Mouse (Mus musculus) hindbrain, embryonic 15.5 days (tissue): ENCODE data around the gene Kcnk10. TPM values are rescaled to one million over a fixed set of nuclear protein-coding genes. Genes with fewer than 3 reads are reported as not detected.

Source experiments
- ATAC-seq: fragments of 200-750 bp; cut with Nextera tagmentation; 2 replicates; pipeline ENCODE4 v1.8.0; 2017; ENCODE audit warnings: low read depth, moderate number of reproducible peaks, moderate TSS enrichment; ENCODE audit not compliant: low FRiP score
- H3K27ac ChIP-seq: fragments of 300-500 bp; sonication (generic); replicated peaks from 2 replicates; pipeline ENCODE4 v1.5.1; 2015; ENCODE audit warnings: mild to moderate bottlenecking, inconsistent platforms
- H3K27me3 ChIP-seq: fragments of 300-500 bp; sonication (generic); 2 replicates; pipeline ENCODE4 v1.6.1; 2015; ENCODE audit warnings: control low read depth, inconsistent platforms
- H3K36me3 ChIP-seq: fragments of 300-500 bp; sonication (generic); 2 replicates; pipeline ENCODE4 v1.6.1; 2015; ENCODE audit warnings: control low read depth, inconsistent platforms
- H3K4me1 ChIP-seq: fragments of 300-500 bp; sonication (generic); replicated peaks from 2 replicates; pipeline ENCODE4 v1.6.1; 2015; ENCODE audit warnings: control low read depth, inconsistent platforms
- H3K4me2 ChIP-seq: fragments of 300-500 bp; sonication (generic); 2 replicates; pipeline ENCODE4 v1.6.1; 2015; ENCODE audit warnings: moderate library complexity, mild to moderate bottlenecking, inconsistent platforms
- H3K4me3 ChIP-seq: fragments of 300-500 bp; sonication (generic); 2 replicates; pipeline ENCODE4 v1.5.1; 2015; ENCODE audit warnings: mild to moderate bottlenecking, inconsistent platforms
- H3K9ac ChIP-seq: fragments of 300-500 bp; sonication (generic); 2 replicates; pipeline ENCODE4 v1.6.1; 2015; ENCODE audit warnings: inconsistent platforms
- H3K9me3 ChIP-seq: fragments of 300-500 bp; sonication (generic); 2 replicates; pipeline ENCODE4 v1.6.1; 2016; ENCODE audit warnings: control low read depth, inconsistent platforms
- WGBS: fragments of 180-500 bp; shearing (Covaris S2); methylation state at CpG from one replicate; pipeline ENCODE4 v1.1.7; 2015; 5-methylcytosine and 5-hydroxymethylcytosine counted together
- polyA plus RNA-seq: library from polyadenylated mRNA; unstranded; fragments of >200 nt; fragmentation: Nextera tagmentation; extraction: Ambion mirVana; gene quantifications from 2 replicates; pipeline ENCODE4 v1.2.1, GENCODE M21; 2015

Kcnk10 gene
- polyA plus RNA-seq, 1 experiment from 2014 or later: 34.8 TPM

- 53% methylated on average over 5 of the region's 5 CpGs for whole genome bisulfite sequencing
Measured at GRCm38 (mm10) chr12:98481048-98481447, 97.1 kb downstream of the Kcnk10 start.

GRCm38 (mm10) chr12:98477673-98478461 lies 100.2 kb downstream of the Kcnk10 start:
- no peaks in the 10 kb centered on the region for H3K27me3 ChIP-seq
- no peak overlapping the region for H3K4me2 ChIP-seq
- no peaks in the 10 kb centered on the region for H3K9me3 ChIP-seq
- peak; percentile 54 for ATAC-seq
- H3K36me3 ChIP-seq: no peaks in the 10 kb centered on the region
- H3K27ac ChIP-seq: peak overlapping the region; percentile 21; the same call in 1 of the 2 replicates
- no peak overlapping the region for H3K9ac ChIP-seq
- peaks cover 26% of the 10 kb centered on the region for H3K4me1 ChIP-seq
- 21% methylated on average over 8 of the region's 8 CpGs for WGBS
- no peak overlapping the region for H3K4me3 ChIP-seq

More at GRCm38 (mm10) chr12:98481048-98481447, 97.1 kb downstream of the Kcnk10 start:
- peak overlapping the region; percentile 1; the same call in 1 of the 2 replicates for H3K4me2 ChIP-seq
- ATAC-seq: no peak
- H3K27ac ChIP-seq: peak overlapping the region; percentile 63
- no peaks in the 10 kb centered on the region for H3K36me3 ChIP-seq
- H3K4me3 ChIP-seq: no peak overlapping the region
- H3K27me3 ChIP-seq: no peaks in the 10 kb centered on the region
- no peaks in the 10 kb centered on the region for H3K9me3 ChIP-seq
- H3K9ac ChIP-seq: no peak overlapping the region
- peaks cover 26% of the 10 kb centered on the region for H3K4me1 ChIP-seq

- 85% methylated on average over 5 of the region's 5 CpGs for whole genome bisulfite sequencing
- H3K36me3 ChIP-seq: no peaks in the 10 kb centered on the region
- no peak overlapping the region for H3K4me3 ChIP-seq
- no peaks in the 10 kb centered on the region for H3K27me3 ChIP-seq
- H3K9ac ChIP-seq: no peak overlapping the region
- H3K9me3 ChIP-seq: no peaks in the 10 kb centered on the region
- no peaks in the 10 kb centered on the region for H3K4me1 ChIP-seq
- no peak overlapping the region for H3K27ac ChIP-seq
- no peak for ATAC-seq
- H3K4me2 ChIP-seq: no peak overlapping the region
Measured at GRCm38 (mm10) chr12:98471232-98471631, 106.9 kb downstream of the Kcnk10 start.

GRCm38 (mm10) chr12:98470097-98470496 lies 108.0 kb downstream of the Kcnk10 start:
- WGBS: 91% methylated on average over 3 of the region's 3 CpGs
- no peaks in the 10 kb centered on the region for H3K27me3 ChIP-seq
- no peaks in the 10 kb centered on the region for H3K9me3 ChIP-seq
- H3K4me1 ChIP-seq: no peaks in the 10 kb centered on the region
- no peak for ATAC-seq
- H3K4me3 ChIP-seq: no peak overlapping the region
- H3K36me3 ChIP-seq: no peaks in the 10 kb centered on the region
- H3K9ac ChIP-seq: no peak overlapping the region
- no peak overlapping the region for H3K4me2 ChIP-seq
- no peak overlapping the region for H3K27ac ChIP-seq

GRCm38 (mm10) chr12:98467793-98468192 lies 110.3 kb downstream of the Kcnk10 start:
- H3K27me3 ChIP-seq: no peaks in the 10 kb centered on the region
- H3K4me1 ChIP-seq: no peaks in the 10 kb centered on the region

GRCm38 (mm10) chr12:98459889-98460288 lies 118.2 kb downstream of the Kcnk10 start:
- H3K4me1 ChIP-seq: 0 out of 2 replicates have a peak, but pooled peaks cover 4% of the 10 kb centered on the region
- no peak for ATAC-seq
- no peaks in the 10 kb centered on the region for H3K27me3 ChIP-seq
- peaks cover 4% of the 10 kb centered on the region; the same call in 1 of the 2 replicates for H3K36me3 ChIP-seq
- H3K9me3 ChIP-seq: no peaks in the 10 kb centered on the region
- H3K4me3 ChIP-seq: no peak overlapping the region
- 57% methylated on average over 3 of the region's 3 CpGs for WGBS
- H3K9ac ChIP-seq: no peak overlapping the region
- no peak overlapping the region for H3K4me2 ChIP-seq
- no peak overlapping the region for H3K27ac ChIP-seq

More at GRCm38 (mm10) chr12:98467793-98468192, 110.3 kb downstream of the Kcnk10 start:
- Histone ChIP-seq H3K36me3 (no peaks in the 10 kb centered on the region), H3K9ac (no peak overlapping the region), H3K9me3 (no peaks in the 10 kb centered on the region), H3K4me3 (no peak overlapping the region), H3K27ac (no peak overlapping the region), H3K4me2 (no peak overlapping the region)
- 93% methylated on average over 4 of the region's 4 CpGs for WGBS
- ATAC-seq: no peak

GRCm38 (mm10) chr12:98458944-98459343 lies 119.2 kb downstream of the Kcnk10 start:
- H3K4me2 ChIP-seq: no peak overlapping the region
- WGBS: 76% methylated on average over 4 of the region's 4 CpGs
- H3K4me1 ChIP-seq: 0 out of 2 replicates have a peak, but pooled peaks cover 4% of the 10 kb centered on the region
- no peak overlapping the region for H3K4me3 ChIP-seq
- no peak overlapping the region for H3K27ac ChIP-seq
- ATAC-seq: no peak
- no peaks in the 10 kb centered on the region for H3K27me3 ChIP-seq
- H3K9me3 ChIP-seq: no peaks in the 10 kb centered on the region
- no peak overlapping the region for H3K9ac ChIP-seq
- H3K36me3 ChIP-seq: peaks cover 4% of the 10 kb centered on the region; the same call in 1 of the 2 replicates

- Histone ChIP-seq H3K36me3 (peaks cover 4% of the 10 kb centered on the region; the same call in 1 of the 2 replicates), H3K4me1 (0 out of 2 replicates have a peak, but pooled peaks cover 4% of the 10 kb centered on the region), H3K27ac (peak overlapping the region; percentile 5; the same call in 1 of the 2 replicates), H3K9ac (no peak overlapping the region), H3K9me3 (no peaks in the 10 kb centered on the region), H3K27me3 (no peaks in the 10 kb centered on the region), H3K4me2 (no peak overlapping the region), H3K4me3 (no peak overlapping the region)
- no peak for ATAC-seq
- 70% methylated on average over 5 of the region's 5 CpGs for WGBS
Measured at GRCm38 (mm10) chr12:98458516-98458915, 119.6 kb downstream of the Kcnk10 start.

GRCm38 (mm10) chr12:98453161-98453560 lies 124.9 kb downstream of the Kcnk10 start:
- ATAC-seq: no peak
- no peak overlapping the region for H3K27ac ChIP-seq
- H3K9ac ChIP-seq: no peak overlapping the region
- H3K4me1 ChIP-seq: no peaks in the 10 kb centered on the region
- WGBS: 89% methylated on average over 17 of the region's 17 CpGs
- no peak overlapping the region for H3K4me2 ChIP-seq
- no peaks in the 10 kb centered on the region for H3K9me3 ChIP-seq
- H3K36me3 ChIP-seq: no peaks in the 10 kb centered on the region
- no peak overlapping the region for H3K4me3 ChIP-seq
- H3K27me3 ChIP-seq: no peaks in the 10 kb centered on the region

GRCm38 (mm10) chr12:98452646-98453045 lies 125.5 kb downstream of the Kcnk10 start:
- H3K9ac ChIP-seq: no peak overlapping the region
- H3K27ac ChIP-seq: no peak overlapping the region
- H3K4me3 ChIP-seq: no peak overlapping the region
- no peaks in the 10 kb centered on the region for H3K27me3 ChIP-seq
- no peaks in the 10 kb centered on the region for H3K36me3 ChIP-seq
- WGBS: 89% methylated on average over 7 of the region's 7 CpGs
- H3K9me3 ChIP-seq: no peaks in the 10 kb centered on the region
- ATAC-seq: no peak
- no peaks in the 10 kb centered on the region for H3K4me1 ChIP-seq
- H3K4me2 ChIP-seq: no peak overlapping the region

- Histone ChIP-seq H3K4me1 (no peaks in the 10 kb centered on the region), H3K9ac (no peak overlapping the region), H3K36me3 (no peaks in the 10 kb centered on the region), H3K4me2 (no peak overlapping the region), H3K27ac (no peak overlapping the region), H3K4me3 (no peak overlapping the region), H3K9me3 (no peaks in the 10 kb centered on the region), H3K27me3 (no peaks in the 10 kb centered on the region)
- WGBS: 79% methylated on average over 5 of the region's 5 CpGs
- ATAC-seq: no peak
Measured at GRCm38 (mm10) chr12:98445637-98446036, 132.5 kb downstream of the Kcnk10 start.

- no peak overlapping the region for H3K9ac ChIP-seq
- no peak overlapping the region for H3K27ac ChIP-seq
- WGBS: 89% methylated on average over 5 of the region's 5 CpGs
- no peaks in the 10 kb centered on the region for H3K9me3 ChIP-seq
- no peak overlapping the region for H3K4me3 ChIP-seq
- no peaks in the 10 kb centered on the region for H3K27me3 ChIP-seq
- ATAC-seq: no peak
- H3K36me3 ChIP-seq: no peaks in the 10 kb centered on the region
- no peaks in the 10 kb centered on the region for H3K4me1 ChIP-seq
- H3K4me2 ChIP-seq: no peak overlapping the region
Measured at GRCm38 (mm10) chr12:98444860-98445259, 133.2 kb downstream of the Kcnk10 start.
